Mouse (Mus musculus) embryonic facial prominence, embryonic 15.5 days (tissue): ENCODE results near the gene Ebf1. TPM values are rescaled to one million over a fixed set of nuclear protein-coding genes. Genes with fewer than 3 reads are reported as not detected.

Experiments used
- ATAC-seq: fragments of 200-750 bp; cut with Nextera tagmentation; 2 replicates; pipeline ENCODE4 v1.8.0; 2017; ENCODE audit warnings: low read depth, moderate TSS enrichment; ENCODE audit not compliant: insufficient number of reproducible peaks, low FRiP score, low TSS enrichment
- H3K27ac ChIP-seq: fragments of 300-500 bp; sonication (generic); replicated peaks from 2 replicates; pipeline ENCODE4 v1.5.1; 2015; ENCODE audit warnings: mild to moderate bottlenecking, inconsistent platforms
- H3K27me3 ChIP-seq: fragments of 300-500 bp; sonication (generic); 2 replicates; pipeline ENCODE4 v1.6.1; 2015; ENCODE audit warnings: inconsistent platforms
- H3K36me3 ChIP-seq: fragments of 300-500 bp; sonication (generic); 2 replicates; pipeline ENCODE4 v1.6.1; 2015; ENCODE audit warnings: mild to moderate bottlenecking, inconsistent platforms
- H3K4me1 ChIP-seq: fragments of 300-500 bp; sonication (generic); 2 replicates; pipeline ENCODE4 v1.6.1; 2015; ENCODE audit warnings: inconsistent platforms
- H3K4me2 ChIP-seq: fragments of 300-500 bp; sonication (generic); replicated peaks from 2 replicates; pipeline ENCODE4 v1.6.1; 2015; ENCODE audit warnings: mild to moderate bottlenecking, inconsistent platforms
- H3K4me3 ChIP-seq: fragments of 300-500 bp; sonication (generic); replicated peaks from 2 replicates; pipeline ENCODE4 v1.5.1; 2015; ENCODE audit warnings: mild to moderate bottlenecking, inconsistent platforms
- H3K9ac ChIP-seq: fragments of 300-500 bp; sonication (generic); 2 replicates; pipeline ENCODE4 v1.6.1; 2015; ENCODE audit warnings: inconsistent platforms
- H3K9me3 ChIP-seq: fragments of 300-500 bp; sonication (generic); replicated peaks from 2 replicates; pipeline ENCODE4 v1.6.1; 2016; ENCODE audit warnings: inconsistent platforms
- WGBS: fragments of 180-500 bp; shearing (Covaris S2); methylation state at CpG from one replicate; pipeline ENCODE4 v1.1.7; 2015; 5-methylcytosine and 5-hydroxymethylcytosine counted together
- polyA plus RNA-seq: library from polyadenylated mRNA; unstranded; fragments of >200 nt; fragmentation: Nextera tagmentation; extraction: Ambion mirVana; gene quantifications from 2 replicates; pipeline ENCODE4 v1.2.1, GENCODE M21; 2015

The Ebf1 gene
- polyA plus RNA-seq, 1 experiment from 2014 or later, result 65.7 TPM

- H3K4me1 ChIP-seq, result 0 out of 2 replicates have a peak, but pooled peaks cover 4% of the 10 kb centered on the region
- H3K4me2 ChIP-seq, result no peak overlapping the region
- no peaks in the 10 kb centered on the region for H3K36me3 ChIP-seq
- no peak for ATAC-seq
- H3K27ac ChIP-seq, result no peak overlapping the region
- no peak overlapping the region for H3K9ac ChIP-seq
- H3K4me3 ChIP-seq, result no peak overlapping the region
- H3K27me3 ChIP-seq, result no peaks in the 10 kb centered on the region
- no peaks in the 10 kb centered on the region for H3K9me3 ChIP-seq
- 68% methylated on average over 8 of the region's 8 CpGs for WGBS
Measured at GRCm38 (mm10) chr11:44863910-44864309, 246.8 kb downstream of the Ebf1 start.

- Histone ChIP-seq H3K4me1 (0 out of 2 replicates have a peak, but pooled peaks cover 4% of the 10 kb centered on the region), H3K4me3 (no peak overlapping the region), H3K4me2 (no peak overlapping the region), H3K9me3 (no peaks in the 10 kb centered on the region), H3K27ac (no peak overlapping the region), H3K27me3 (no peaks in the 10 kb centered on the region), H3K36me3 (no peaks in the 10 kb centered on the region), H3K9ac (no peak overlapping the region)
- WGBS, result 51% methylated on average over 14 of the region's 14 CpGs
- no peak for ATAC-seq
Measured at GRCm38 (mm10) chr11:44866476-44867149, 249.5 kb downstream of the Ebf1 start.

GRCm38 (mm10) chr11:44867433-44867832 lies 250.3 kb downstream of the Ebf1 start:
- Histone ChIP-seq H3K9me3 (no peaks in the 10 kb centered on the region), H3K4me1 (0 out of 2 replicates have a peak, but pooled peaks cover 4% of the 10 kb centered on the region), H3K4me2 (no peak overlapping the region), H3K27me3 (no peaks in the 10 kb centered on the region), H3K27ac (no peak overlapping the region), H3K9ac (no peak overlapping the region), H3K36me3 (no peaks in the 10 kb centered on the region), H3K4me3 (no peak overlapping the region)
- ATAC-seq, result no peak
- WGBS, result 71% methylated on average over 4 of the region's 4 CpGs

- Histone ChIP-seq H3K27me3 (no peaks in the 10 kb centered on the region), H3K4me2 (no peak overlapping the region), H3K4me1 (no peaks in the 10 kb centered on the region), H3K9me3 (no peaks in the 10 kb centered on the region), H3K9ac (no peak overlapping the region), H3K4me3 (no peak overlapping the region), H3K27ac (no peak overlapping the region), H3K36me3 (no peaks in the 10 kb centered on the region)
- no peak for ATAC-seq
- WGBS, result 55% methylated on average over 1 of the region's 1 CpGs
Measured at GRCm38 (mm10) chr11:44873876-44874275, 256.8 kb downstream of the Ebf1 start.

GRCm38 (mm10) chr11:44875171-44875570 lies 258.1 kb downstream of the Ebf1 start:
- Histone ChIP-seq H3K4me2 (no peak overlapping the region), H3K4me1 (no peaks in the 10 kb centered on the region), H3K36me3 (no peaks in the 10 kb centered on the region), H3K9me3 (no peaks in the 10 kb centered on the region), H3K9ac (no peak overlapping the region), H3K4me3 (no peak overlapping the region), H3K27ac (no peak overlapping the region), H3K27me3 (no peaks in the 10 kb centered on the region)
- 75% methylated on average over 3 of the region's 3 CpGs for WGBS
- no peak for ATAC-seq

- Histone ChIP-seq H3K27me3 (no peaks in the 10 kb centered on the region), H3K4me1 (no peaks in the 10 kb centered on the region), H3K36me3 (no peaks in the 10 kb centered on the region), H3K9ac (no peak overlapping the region), H3K4me2 (no peak overlapping the region), H3K4me3 (no peak overlapping the region), H3K9me3 (no peaks in the 10 kb centered on the region), H3K27ac (no peak overlapping the region)
- no peak for ATAC-seq
- 54% methylated on average over 9 of the region's 9 CpGs for WGBS
Measured at GRCm38 (mm10) chr11:44881056-44881683, 264.1 kb downstream of the Ebf1 start.

- WGBS, result 69% methylated on average over 4 of the region's 4 CpGs
- Histone ChIP-seq H3K27me3 (no peaks in the 10 kb centered on the region), H3K4me1 (no peaks in the 10 kb centered on the region), H3K27ac (no peak overlapping the region), H3K9ac (no peak overlapping the region), H3K4me2 (no peak overlapping the region), H3K36me3 (no peaks in the 10 kb centered on the region), H3K4me3 (no peak overlapping the region), H3K9me3 (no peaks in the 10 kb centered on the region)
- no peak for ATAC-seq
Measured at GRCm38 (mm10) chr11:44882476-44882970, 265.4 kb downstream of the Ebf1 start.

GRCm38 (mm10) chr11:44884337-44884736 lies 267.2 kb downstream of the Ebf1 start:
- Histone ChIP-seq H3K4me3 (no peak overlapping the region), H3K4me2 (no peak overlapping the region), H3K4me1 (no peaks in the 10 kb centered on the region), H3K27ac (no peak overlapping the region), H3K36me3 (no peaks in the 10 kb centered on the region), H3K27me3 (no peaks in the 10 kb centered on the region), H3K9me3 (no peaks in the 10 kb centered on the region), H3K9ac (no peak overlapping the region)
- WGBS, result 72% methylated on average over 3 of the region's 3 CpGs
- no peak for ATAC-seq

GRCm38 (mm10) chr11:44886897-44887296 lies 269.8 kb downstream of the Ebf1 start:
- no peaks in the 10 kb centered on the region for H3K4me1 ChIP-seq
- no peak for ATAC-seq
- no peak overlapping the region for H3K9ac ChIP-seq
- WGBS, result 87% methylated on average over 2 of the region's 2 CpGs
- no peaks in the 10 kb centered on the region for H3K27me3 ChIP-seq
- no peaks in the 10 kb centered on the region for H3K36me3 ChIP-seq
- no peaks in the 10 kb centered on the region for H3K9me3 ChIP-seq
- H3K4me3 ChIP-seq, result no peak overlapping the region
- H3K27ac ChIP-seq, result no peak overlapping the region
- no peak overlapping the region for H3K4me2 ChIP-seq

GRCm38 (mm10) chr11:44887691-44888090 lies 270.6 kb downstream of the Ebf1 start:
- H3K4me1 ChIP-seq, result no peaks in the 10 kb centered on the region
- no peak overlapping the region for H3K4me2 ChIP-seq
- H3K4me3 ChIP-seq, result no peak overlapping the region
- WGBS, result 76% methylated on average over 7 of the region's 7 CpGs
- H3K27ac ChIP-seq, result no peak overlapping the region
- no peaks in the 10 kb centered on the region for H3K27me3 ChIP-seq
- H3K9ac ChIP-seq, result no peak overlapping the region
- H3K9me3 ChIP-seq, result no peaks in the 10 kb centered on the region
- no peaks in the 10 kb centered on the region for H3K36me3 ChIP-seq
- no peak for ATAC-seq

GRCm38 (mm10) chr11:44888390-44888789 lies 271.3 kb downstream of the Ebf1 start:
- WGBS, result 83% methylated on average over 4 of the region's 4 CpGs
- ATAC-seq, result no peak

More at GRCm38 (mm10) chr11:44888390-44888789, 271.3 kb downstream of the Ebf1 start:
- no peaks in the 10 kb centered on the region for H3K9me3 ChIP-seq
- no peak overlapping the region for H3K4me2 ChIP-seq
- no peak overlapping the region for H3K9ac ChIP-seq
- no peak overlapping the region for H3K4me3 ChIP-seq
- no peaks in the 10 kb centered on the region for H3K4me1 ChIP-seq
- H3K27me3 ChIP-seq, result no peaks in the 10 kb centered on the region
- no peaks in the 10 kb centered on the region for H3K36me3 ChIP-seq
- H3K27ac ChIP-seq, result no peak overlapping the region
